Comparison of ENCODE assay signal across 12 mouse cellular contexts in the genomic region with DNA sequence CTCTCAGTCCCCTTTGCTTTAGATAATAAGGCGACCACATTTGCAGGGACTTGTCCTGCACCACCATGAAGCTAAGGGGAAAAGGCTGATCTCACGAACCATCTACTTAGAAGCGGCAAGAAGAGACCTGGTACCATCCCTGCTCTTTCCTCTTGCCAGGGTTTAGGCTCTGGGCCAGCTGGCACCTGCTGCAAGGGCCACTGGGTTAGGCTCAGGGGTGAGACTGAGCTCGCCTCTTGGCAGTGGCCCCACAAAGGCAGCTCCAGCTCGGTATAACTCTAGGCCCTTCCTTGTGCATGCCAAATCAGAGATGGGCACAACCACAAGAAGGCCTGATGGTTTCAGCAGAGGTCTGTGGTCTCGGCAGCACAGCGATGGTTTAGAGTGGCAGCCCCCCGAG.
A peak's percentile ranks its signal among the peaks of the same experiment; 100 is the strongest.
DNase-seq lines count a peak whose midpoint lies in the region; ATAC-seq and TF ChIP-seq lines count a peak whose summit lies in the region.
"Had no signal": no experiment of that assay in that cellular context is flagged by ENCODE, and none has a peak within 500 bp of the region (broad histone marks: within the 10 kb centered on the region; RNA-seq: fewer than 3 reads in every experiment).

No protein-coding gene starts in this region.

- 48% methylated on average over 8 of the region's 8 CpGs for WGBS in kidney, adult 2 months
- 84% methylated on average over 8 of the region's 8 CpGs for WGBS in kidney, embryonic 15.5 days

- no peaks in the 10 kb centered on the region for H3K9me3 ChIP-seq in kidney, embryonic 15.5 days (replicated peaks)
- H3K9me3 ChIP-seq: hindbrain, embryonic 15.5 days; neural tube, embryonic 12.5 days had no signal

- no peaks in the 10 kb centered on the region for H3K36me3 ChIP-seq in kidney, adult 2 months (ENCODE audit: control insufficient read depth, insufficient read depth, low read length)
- no peaks in the 10 kb centered on the region for H3K36me3 ChIP-seq in kidney, embryonic 15.5 days
- H3K36me3 ChIP-seq: hindbrain, embryonic 15.5 days had no signal

- TF ChIP-seq POLR2A in kidney, adult 2 months (IDR thresholded peaks at IDR 0.05; ENCODE audit: low read depth, low read length): no peak

- H3K27me3 ChIP-seq in kidney, adult 2 months (replicated peaks; ENCODE audit: control insufficient read depth, insufficient read depth, low read length): no peaks in the 10 kb centered on the region
- H3K27me3 ChIP-seq in kidney, embryonic 15.5 days: no peaks in the 10 kb centered on the region
- H3K27me3 ChIP-seq: hindbrain, embryonic 15.5 days; neural tube, embryonic 12.5 days had no signal

- TF ChIP-seq CTCF in kidney, adult 2 months (conservative IDR thresholded peaks at IDR 0.05; ENCODE audit: insufficient read depth, insufficient read length, low read depth, low read length): no peak

- H3K9ac ChIP-seq in kidney, embryonic 15.5 days: no peak overlapping the region
- H3K9ac ChIP-seq: hindbrain, embryonic 15.5 days; liver, embryonic 14.5 days; neural tube, embryonic 12.5 days had no signal

- H3K4me2 ChIP-seq in kidney, embryonic 15.5 days: no peak overlapping the region
- H3K4me2 ChIP-seq: hindbrain, embryonic 15.5 days; neural tube, embryonic 12.5 days had no signal

- peak; percentile 92 for DNase-seq in kidney, adult 2 months
- DNase-seq in heart, adult 18-20 months: peak; percentile 80 to 83
- peak; percentile 54 for DNase-seq in lung, postnatal 10 days
- no peak for DNase-seq in right cerebral cortex, adult 2 months (ENCODE audit: low spot score in 2 of 2)
- DNase-seq in layer of hippocampus, adult 18-20 months (ENCODE audit: low spot score in 2 of 2): no peak
- DNase-seq in embryo, embryonic 9.5 days (ENCODE audit: extremely low spot score): no peak
- DNase-seq: thymus, adult 2 months had no signal

- H3K27ac ChIP-seq in kidney, adult 2 months (ENCODE audit: insufficient read depth, low read depth, low read length): no peak overlapping the region
- no peak overlapping the region for H3K27ac ChIP-seq in kidney, embryonic 15.5 days
- H3K27ac ChIP-seq: hindbrain, embryonic 15.5 days; liver, embryonic 14.5 days; neural tube, embryonic 12.5 days had no signal

- ATAC-seq in kidney, embryonic 15.5 days (replicated peaks; ENCODE audit: low FRiP score): no peak
- ATAC-seq in cerebellum, adult (ENCODE audit: insufficient number of reproducible peaks, low FRiP score, low TSS enrichment): 0 out of 2 replicates have a peak, but pooled peaks have one; percentile 8

- peaks cover 7% of the 10 kb centered on the region for H3K4me1 ChIP-seq in kidney, adult 2 months (ENCODE audit: control insufficient read depth, insufficient read depth, low read length)
- H3K4me1 ChIP-seq in kidney, embryonic 15.5 days: peaks cover 11% of the 10 kb centered on the region; the same call in 1 of the 2 replicates

- no peak overlapping the region for H3K4me3 ChIP-seq in kidney, adult 2 months (ENCODE audit: insufficient read depth, low read depth, low read length)
- H3K4me3 ChIP-seq in kidney, embryonic 15.5 days (replicated peaks): no peak overlapping the region
- H3K4me3 ChIP-seq: hindbrain, embryonic 15.5 days; neural tube, embryonic 12.5 days had no signal

Comparison
In these comparisons a context has a peak if more than half of its experiments do, and no peak if none do; other contexts are left out.
1. DNase-seq: peak in kidney, adult 2 months (single experiment), heart, adult 18-20 months (2 of 2) and lung, postnatal 10 days (single experiment); none in right cerebral cortex, adult 2 months (0 of 2), layer of hippocampus, adult 18-20 months (0 of 2) and embryo, embryonic 9.5 days (single experiment).